Mouse (Mus musculus): ENCODE data around the gene Npcd.
A peak's percentile ranks its signal among the peaks of the same experiment; 100 is the strongest.

The Npcd gene

GRCm38 (mm10) chr15:79766586-79767071 lies 67.4 kb downstream of the Npcd start:
- DNase-seq (ENCODE audit: low spot score), result no peak

DNA sequence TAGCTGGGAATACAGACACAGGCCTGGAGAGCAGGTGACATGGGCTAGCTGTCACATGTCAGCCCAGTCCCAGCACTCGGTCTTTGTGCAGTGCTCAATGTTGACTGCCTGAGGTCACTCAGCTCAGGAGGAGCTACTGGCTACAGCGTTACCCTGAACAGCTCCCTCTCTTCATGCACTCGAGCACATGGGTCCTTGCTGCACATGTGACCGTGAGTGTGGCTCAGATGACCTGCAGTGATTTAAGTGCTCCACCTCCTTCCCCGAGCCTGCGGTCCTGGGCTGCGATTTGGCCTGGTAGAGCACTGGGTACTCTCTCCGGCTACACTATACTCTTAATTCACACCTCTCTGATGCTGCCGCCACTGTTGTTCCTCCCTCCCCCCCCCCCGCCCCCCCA lies 67.9 kb downstream of the Npcd start:
- DNase-seq (ENCODE audit: low spot score), result no peak

GRCm38 (mm10) chr15:79765361-79765760 lies 68.7 kb downstream of the Npcd start:
- DNase-seq (ENCODE audit: low spot score), result no peak

DNA sequence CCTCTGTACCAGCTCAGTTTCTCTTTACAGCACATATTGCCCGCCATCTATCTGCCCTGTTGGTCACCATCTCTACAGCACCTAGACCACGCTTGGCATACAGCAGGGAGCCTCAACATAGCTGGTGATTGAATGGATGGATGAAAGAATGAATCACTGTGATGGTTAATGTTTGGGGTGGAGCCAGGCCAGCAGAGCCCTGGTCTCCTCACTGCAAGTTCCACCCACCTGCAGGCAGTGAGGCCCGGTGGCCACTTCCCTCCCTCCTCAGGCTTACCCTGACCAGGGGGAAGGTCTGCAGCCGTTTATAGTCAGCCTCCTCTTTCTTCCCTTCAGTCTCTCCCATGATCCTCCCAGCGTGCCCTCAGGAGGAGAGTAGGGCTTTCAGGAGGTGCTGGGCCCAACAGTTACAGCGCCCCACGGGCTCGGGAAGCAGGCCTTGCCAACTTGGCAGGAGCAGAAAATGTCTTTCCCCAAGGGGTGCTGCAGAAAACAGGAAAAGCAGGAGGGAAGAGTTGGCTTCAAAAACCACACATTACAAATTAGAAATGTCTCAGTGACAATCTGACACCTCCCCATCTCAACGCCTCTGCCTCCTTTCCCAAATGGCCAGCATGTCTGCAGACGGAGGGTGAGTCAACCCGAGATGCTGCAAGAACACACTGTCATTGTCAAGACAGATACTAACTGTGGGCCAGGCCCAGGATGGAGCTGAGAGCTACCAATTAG lies 69.3 kb downstream of the Npcd start:
- no peak for DNase-seq (ENCODE audit: low spot score)

DNA sequence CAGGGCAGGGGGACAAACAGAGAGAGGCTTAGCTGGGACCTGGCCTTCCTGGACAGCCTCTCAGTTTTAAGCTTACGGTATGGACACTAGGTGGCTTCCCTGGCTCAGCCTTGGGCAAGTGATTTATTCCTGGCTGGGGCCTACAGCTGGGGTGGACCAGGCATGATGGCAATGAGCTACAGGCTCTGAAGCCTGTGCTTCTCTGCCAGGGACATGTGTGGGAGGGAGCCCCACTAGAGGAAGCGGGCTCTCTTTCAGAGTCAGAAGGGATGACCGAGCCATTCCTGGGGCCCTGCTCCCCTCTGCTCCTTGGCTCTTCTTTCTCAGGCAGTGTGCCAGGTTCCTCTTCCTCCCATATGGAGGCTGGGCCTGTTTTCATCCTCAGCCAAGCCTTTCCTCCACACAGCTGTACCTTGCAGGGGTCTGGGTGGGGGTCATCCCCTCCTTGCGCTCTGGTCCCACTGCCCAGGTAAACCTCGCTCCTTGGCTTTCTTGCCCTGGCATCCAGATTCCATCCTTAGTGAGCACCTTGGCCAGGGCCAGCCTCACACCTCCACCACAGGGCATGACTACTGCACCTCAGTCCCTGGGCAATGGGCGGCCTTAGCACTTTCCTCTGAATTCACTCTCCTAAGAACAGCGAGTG lies 70.3 kb downstream of the Npcd start:
- no peak for DNase-seq (ENCODE audit: low spot score)

- DNase-seq (ENCODE audit: low spot score), result no peak
These were observed 71.0 kb downstream of the Npcd start for GRCm38 (mm10) chr15:79763001-79763400.

DNA sequence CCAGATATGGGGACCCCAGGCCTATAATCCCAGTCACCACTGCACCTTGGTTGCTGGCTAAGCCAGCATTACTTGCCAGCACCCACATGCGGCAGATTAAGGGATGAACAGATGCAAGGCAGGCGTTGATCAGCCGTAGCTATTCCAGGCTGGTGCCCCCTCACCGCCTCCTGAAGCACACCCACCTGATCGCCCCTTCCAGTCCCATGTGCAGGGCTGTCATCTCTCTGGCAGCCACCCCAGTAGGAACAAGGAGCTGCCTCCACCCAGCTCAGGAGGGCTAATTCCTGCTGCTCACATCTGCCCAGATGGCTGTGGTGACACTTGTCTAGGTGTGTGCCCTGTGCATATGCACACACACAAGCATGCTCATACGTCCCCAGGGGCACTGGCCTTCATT lies 73.1 kb downstream of the Npcd start:
- DNase-seq (ENCODE audit: low spot score), result no peak

- no peak for DNase-seq (ENCODE audit: low spot score)
These were observed 76.9 kb downstream of the Npcd start for GRCm38 (mm10) chr15:79757118-79757517.

GRCm38 (mm10) chr15:79755977-79756625 lies 77.9 kb downstream of the Npcd start:
- DNase-seq (ENCODE audit: low spot score), result no peak

DNA sequence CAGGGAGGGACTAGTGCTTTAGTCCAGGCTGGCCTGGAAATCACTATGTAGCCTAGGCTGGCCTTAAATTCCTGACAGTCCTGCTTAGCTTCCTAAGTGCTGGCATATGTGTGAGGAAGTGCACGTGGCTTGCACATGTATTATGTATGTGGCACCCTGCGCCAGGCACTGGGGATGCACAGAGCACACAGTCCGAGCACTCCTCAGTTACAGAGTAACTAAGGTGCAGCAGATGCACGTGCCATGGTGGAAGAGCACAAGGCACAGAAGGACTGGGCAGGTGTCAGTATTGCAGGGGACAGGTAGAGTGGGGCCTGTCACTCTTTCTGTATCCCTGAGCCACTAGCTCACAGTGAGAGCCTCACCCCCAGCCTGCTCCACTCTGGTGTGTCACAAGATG lies 78.9 kb downstream of the Npcd start:
- no peak for DNase-seq (ENCODE audit: low spot score)

DNA sequence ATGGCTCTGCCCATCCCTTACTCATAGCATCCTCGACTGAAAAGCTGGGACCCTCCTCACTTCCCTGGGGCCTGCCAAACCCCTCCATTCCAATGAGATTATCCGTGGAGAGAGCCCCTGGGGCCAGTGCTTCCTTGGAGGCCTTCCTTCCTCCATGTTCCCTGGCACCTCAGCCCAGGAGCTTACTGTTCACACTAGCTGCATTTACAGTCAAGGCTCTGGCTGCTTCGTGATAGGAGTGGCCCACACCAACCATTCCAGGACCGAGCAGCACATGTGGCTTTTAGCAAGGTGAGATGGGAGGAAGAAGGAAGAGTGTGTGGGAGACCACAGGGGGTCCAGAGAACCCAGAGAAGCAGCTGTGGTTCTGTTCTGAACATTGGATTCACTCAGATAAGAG lies 80.2 kb downstream of the Npcd start:
- DNase-seq (ENCODE audit: low spot score), result no peak

DNA sequence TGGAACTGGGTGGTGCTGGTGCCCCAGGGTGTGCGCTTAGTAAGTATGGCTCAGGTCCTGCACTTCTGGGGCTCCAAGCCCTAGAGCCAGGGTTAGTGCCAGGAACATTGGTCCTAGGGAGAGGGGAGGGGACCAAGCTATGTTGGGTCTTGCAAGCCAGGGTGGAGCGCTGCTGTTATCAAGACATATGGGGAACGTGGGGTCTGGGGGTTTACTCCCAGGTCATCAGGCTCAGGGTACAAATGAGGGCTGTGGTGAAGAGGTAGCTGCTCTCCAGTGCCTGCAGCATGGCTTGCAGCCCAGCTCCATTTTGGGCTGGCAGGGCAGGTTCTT lies 80.7 kb downstream of the Npcd start:
- DNase-seq (ENCODE audit: low spot score), result no peak

DNA sequence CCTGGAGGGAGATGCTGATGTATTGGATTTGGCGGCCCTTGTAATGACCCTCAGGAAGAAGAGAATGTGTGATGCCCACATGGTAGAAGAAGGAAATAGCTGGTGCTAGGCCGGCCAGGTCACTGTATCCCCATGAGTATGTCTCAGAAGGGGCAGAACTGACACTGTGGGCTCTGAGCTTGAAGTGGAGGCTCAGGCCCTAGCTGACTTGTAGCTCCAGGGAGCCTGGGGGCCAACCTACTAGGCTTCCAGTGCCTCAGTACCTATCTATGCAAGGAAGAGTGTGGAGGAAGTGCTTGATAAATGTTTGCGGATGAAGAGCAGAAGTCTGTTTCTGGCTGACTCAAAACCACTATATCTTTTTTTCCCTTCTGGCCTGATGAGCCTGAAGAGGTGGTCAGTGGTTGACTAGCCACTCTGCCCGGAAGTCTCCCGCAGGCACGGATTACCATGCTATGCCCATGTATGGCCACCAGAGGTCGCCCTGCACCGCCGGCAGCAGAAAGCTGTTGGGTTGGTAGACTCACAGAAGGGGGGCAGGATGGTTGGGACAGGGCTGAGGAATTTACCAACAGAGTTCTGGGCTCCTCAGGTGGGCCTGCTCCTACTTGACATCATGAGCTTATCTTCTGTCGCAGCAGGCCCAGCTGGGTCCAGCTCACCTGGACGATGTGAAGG lies 81.2 kb downstream of the Npcd start:
- peak; percentile 78 for DNase-seq (ENCODE audit: low spot score)

DNA sequence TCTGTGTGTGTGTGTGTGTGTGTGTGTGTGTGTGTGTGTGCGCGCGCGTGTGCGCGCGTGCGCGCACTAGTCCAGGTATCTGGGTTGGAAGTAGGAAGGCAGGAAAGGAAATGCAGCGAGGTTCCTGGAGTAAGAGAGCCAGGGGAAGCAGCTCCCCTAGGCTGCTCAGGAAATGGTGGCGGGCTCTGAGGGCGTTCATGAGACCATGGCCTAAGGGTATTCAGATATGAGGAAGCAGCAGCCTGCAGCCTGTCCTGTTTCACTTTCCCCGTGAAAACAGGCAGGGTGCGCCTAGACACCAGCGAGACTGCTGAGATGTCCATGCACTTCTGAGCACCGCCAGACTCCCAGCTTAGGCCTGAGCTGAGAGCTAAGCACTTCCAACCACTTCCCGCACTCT lies 82.3 kb downstream of the Npcd start:
- no peak for DNase-seq (ENCODE audit: low spot score)

- no peak for DNase-seq (ENCODE audit: low spot score)
These were observed 83.8 kb downstream of the Npcd start for GRCm38 (mm10) chr15:79750266-79750665.

GRCm38 (mm10) chr15:79749162-79749561 lies 84.9 kb downstream of the Npcd start:
- DNase-seq (ENCODE audit: low spot score), result no peak

- no peak for DNase-seq (ENCODE audit: low spot score)
These were observed 86.0 kb downstream of the Npcd start for GRCm38 (mm10) chr15:79747998-79748397.

DNA sequence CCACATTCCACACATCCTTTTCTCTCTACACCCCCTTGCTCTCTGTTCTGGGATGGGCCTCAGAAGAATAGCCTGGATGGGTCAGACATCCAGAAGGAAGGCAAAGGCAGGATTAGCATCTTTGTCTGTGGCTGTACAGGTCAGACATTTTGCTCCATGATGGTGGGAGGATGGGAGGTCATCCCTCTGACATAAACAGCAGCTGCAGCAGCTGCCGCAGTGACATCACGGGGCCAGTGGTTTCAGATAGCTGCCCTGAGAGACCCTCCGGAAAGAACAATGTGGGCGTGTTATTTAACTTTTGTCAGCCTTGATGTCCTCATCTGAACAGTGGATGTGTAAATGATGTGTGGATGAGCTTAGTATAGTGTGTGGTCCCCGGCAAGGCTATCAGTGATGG lies 88.2 kb downstream of the Npcd start:
- no peak for DNase-seq (ENCODE audit: low spot score)

DNA sequence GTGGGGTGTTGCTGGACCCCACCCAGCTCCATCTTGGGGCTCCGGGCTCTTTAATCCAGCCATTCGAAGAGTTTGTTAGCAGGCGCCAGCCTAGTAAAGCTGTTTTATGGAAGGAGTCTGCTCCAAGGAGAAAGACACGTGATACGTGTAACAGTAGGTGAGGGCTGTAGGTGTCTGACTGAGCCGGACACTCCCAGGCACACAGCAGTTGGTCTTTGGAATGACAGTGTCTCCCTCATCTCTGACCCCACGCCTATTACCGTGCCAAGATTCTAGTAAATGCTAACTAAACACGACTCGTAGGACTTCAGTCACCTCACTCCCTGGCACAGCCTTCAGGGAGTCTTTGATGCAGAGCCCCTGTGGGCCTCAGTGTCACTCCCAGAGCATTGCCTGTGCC lies 88.7 kb downstream of the Npcd start:
- no peak for DNase-seq (ENCODE audit: low spot score)

DNA sequence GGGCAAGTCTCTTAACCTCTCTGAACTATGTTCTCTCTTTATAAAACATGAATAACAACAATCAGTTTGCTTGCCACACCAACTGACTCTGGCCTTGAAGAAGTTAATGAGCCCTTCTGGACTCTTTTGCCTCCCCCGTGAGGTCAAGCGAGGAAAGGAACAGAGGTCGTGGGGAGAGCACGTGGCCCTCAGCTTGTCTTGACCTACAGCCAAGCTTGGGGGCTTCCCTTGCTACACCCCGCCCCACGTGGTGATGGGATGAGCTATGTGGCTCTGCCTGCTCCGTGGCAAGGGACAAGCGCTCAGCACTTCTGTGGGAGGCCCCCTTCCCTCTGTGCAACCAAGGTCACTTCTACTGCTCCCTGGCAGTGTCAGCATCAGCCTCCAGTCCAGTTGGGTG lies 89.3 kb downstream of the Npcd start:
- no peak for DNase-seq (ENCODE audit: low spot score)

GRCm38 (mm10) chr15:79744001-79744400 lies 90.0 kb downstream of the Npcd start:
- no peak for DNase-seq (ENCODE audit: low spot score)

- no peak for DNase-seq (ENCODE audit: low spot score)
These were observed 91.4 kb downstream of the Npcd start for GRCm38 (mm10) chr15:79742706-79743023.

Data from urinary bladder, postnatal 25 days (tissue).